Mouse (Mus musculus): Measurements from ENCODE around the gene Traf3ip1. TPM values are rescaled to one million over a fixed set of nuclear protein-coding genes. Genes with fewer than 3 reads are reported as not detected.
"Not testable (repeated sequence)": the region's sequence is repeated elsewhere in the genome, so short reads cannot be mapped to it uniquely, and the experiment has no call there.

The Traf3ip1 gene
- polyA plus RNA-seq, 2 experiments, result 1.3 to 4.1 TPM

DNA sequence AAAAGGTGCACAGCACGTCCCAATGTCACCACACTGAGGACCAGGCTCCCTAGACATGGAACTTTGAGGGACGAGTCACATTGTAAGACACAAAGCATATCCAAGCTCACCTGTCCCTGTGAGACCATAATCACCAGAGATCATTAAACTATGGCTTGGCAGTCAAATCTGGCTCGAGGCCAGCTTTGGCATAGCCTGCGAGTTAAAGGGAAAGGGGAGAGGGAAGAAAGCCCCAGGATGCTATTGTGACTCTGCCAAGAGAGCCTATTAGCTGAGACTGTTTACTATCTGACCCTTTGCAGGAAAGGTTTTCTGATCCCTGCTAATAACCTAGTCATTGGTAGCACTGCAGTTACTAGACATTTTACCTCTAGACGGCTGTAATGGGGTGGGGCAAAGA, 30.0 kb upstream of the Traf3ip1 start:
- Histone ChIP-seq H3K4me1 (replicated peaks; ENCODE audit: control insufficient read depth in 2 of 2, insufficient read depth in 2 of 2, low read length in 1 of 2) (peaks cover 3 to 20% of the 10 kb centered on the region in 2 experiments), H3K27me3 (ENCODE audit: control insufficient read depth, insufficient read depth, low read length) (no peaks in the 10 kb centered on the region), H3K4me2 (ENCODE audit: low read depth) (peak overlapping the region; percentile 5; the same call in 1 of the 2 replicates), H3K9ac (replicated peaks) (no peak overlapping the region), H3K27ac (no peak overlapping the region), H3K36me3 (replicated peaks; ENCODE audit: control insufficient read depth, insufficient read depth, low read depth) (no peaks in the 10 kb centered on the region), H3K4me3 (ENCODE audit: insufficient read depth in 1 of 2, low read depth in 2 of 2, low read length in 2 of 2) (no peak overlapping the region), H3K9me3 (ENCODE audit: control insufficient read depth, low read length) (no peaks in the 10 kb centered on the region)
- no peak for DNase-seq (ENCODE audit: low read depth in 3 of 3, low spot score in 3 of 3)
- no peak for ATAC-seq (ENCODE audit: insufficient read depth)
- 53% methylated on average over 5 of the region's 5 CpGs for WGBS (ENCODE audit: insufficient replicate concordance)
- no peak for TF ChIP-seq CTCF (IDR thresholded peaks at IDR 0.05; ENCODE audit: low read depth)
- no peak for TF ChIP-seq EP300 (IDR thresholded peaks at IDR 0.05; ENCODE audit: low read depth)

- Histone ChIP-seq H3K27me3 (ENCODE audit: control insufficient read depth, insufficient read depth, low read length) (no peaks in the 10 kb centered on the region), H3K4me3 (ENCODE audit: insufficient read depth in 1 of 2, low read depth in 2 of 2, low read length in 2 of 2) (no peak overlapping the region), H3K27ac (no peak overlapping the region), H3K9ac (replicated peaks) (no peak overlapping the region), H3K36me3 (replicated peaks; ENCODE audit: control insufficient read depth, insufficient read depth, low read depth) (no peaks in the 10 kb centered on the region), H3K4me1 (replicated peaks; ENCODE audit: control insufficient read depth in 2 of 2, insufficient read depth in 2 of 2, low read length in 1 of 2) (peaks cover 2 to 14% of the 10 kb centered on the region in 2 experiments), H3K4me2 (ENCODE audit: low read depth) (peak overlapping the region; percentile 5; the same call in 1 of the 2 replicates), H3K9me3 (ENCODE audit: control insufficient read depth, low read length) (no peaks in the 10 kb centered on the region)
- ATAC-seq (ENCODE audit: insufficient read depth) (peak; percentile 39; the same call in 1 of the 2 replicates), DNase-seq (ENCODE audit: low read depth in 3 of 3, low spot score in 3 of 3) (no peak)
- no peak for TF ChIP-seq CTCF (IDR thresholded peaks at IDR 0.05; ENCODE audit: low read depth)
- TF ChIP-seq EP300 (IDR thresholded peaks at IDR 0.05; ENCODE audit: low read depth), result no peak
- WGBS (ENCODE audit: insufficient replicate concordance), result 4% methylated on average over 1 of the region's 1 CpGs
Measured at GRCm38 (mm10) chr1:91465244-91465643, 29.2 kb upstream of the Traf3ip1 start.

GRCm38 (mm10) chr1:91466186-91466585, 28.3 kb upstream of the Traf3ip1 start:
- 58% methylated on average over 6 of the region's 6 CpGs for WGBS (ENCODE audit: insufficient replicate concordance)
- H3K27ac ChIP-seq, result no peak overlapping the region
- TF ChIP-seq EP300 (IDR thresholded peaks at IDR 0.05; ENCODE audit: low read depth) (no peak), CTCF (IDR thresholded peaks at IDR 0.05; ENCODE audit: low read depth) (no peak)

GRCm38 (mm10) chr1:91469888-91470419, 24.5 kb upstream of the Traf3ip1 start:
- H3K4me3 ChIP-seq (ENCODE audit: insufficient read depth in 1 of 2, low read depth in 2 of 2, low read length in 2 of 2), result no peak overlapping the region
- H3K4me2 ChIP-seq (ENCODE audit: low read depth), result no peak overlapping the region
- peaks cover 0 to 5% of the 10 kb centered on the region in 2 experiments; a peak in 2 of 4 replicates for H3K4me1 ChIP-seq (replicated peaks; ENCODE audit: control insufficient read depth in 2 of 2, insufficient read depth in 2 of 2, low read length in 1 of 2)
- H3K9ac ChIP-seq (replicated peaks), result no peak overlapping the region
- TF ChIP-seq EP300 (IDR thresholded peaks at IDR 0.05; ENCODE audit: low read depth), result no peak
- TF ChIP-seq CTCF (IDR thresholded peaks at IDR 0.05; ENCODE audit: low read depth), result no peak
- ATAC-seq (ENCODE audit: insufficient read depth) (no peak), DNase-seq (ENCODE audit: low read depth in 3 of 3, low spot score in 3 of 3) (no peak)
- no peaks in the 10 kb centered on the region for H3K9me3 ChIP-seq (ENCODE audit: control insufficient read depth, low read length)
- no peaks in the 10 kb centered on the region for H3K27me3 ChIP-seq (ENCODE audit: control insufficient read depth, insufficient read depth, low read length)
- no peak overlapping the region for H3K27ac ChIP-seq
- H3K36me3 ChIP-seq (replicated peaks; ENCODE audit: control insufficient read depth, insufficient read depth, low read depth), result no peaks in the 10 kb centered on the region
- 59% methylated on average over 4 of the region's 4 CpGs for WGBS (ENCODE audit: insufficient replicate concordance)

More at GRCm38 (mm10) chr1:91466186-91466585, 28.3 kb upstream of the Traf3ip1 start:
- Histone ChIP-seq H3K4me3 (ENCODE audit: insufficient read depth in 1 of 2, low read depth in 2 of 2, low read length in 2 of 2) (no peak overlapping the region), H3K36me3 (replicated peaks; ENCODE audit: control insufficient read depth, insufficient read depth, low read depth) (no peaks in the 10 kb centered on the region), H3K9ac (replicated peaks) (no peak overlapping the region), H3K4me2 (ENCODE audit: low read depth) (no peak overlapping the region), H3K9me3 (ENCODE audit: control insufficient read depth, low read length) (no peaks in the 10 kb centered on the region), H3K27me3 (ENCODE audit: control insufficient read depth, insufficient read depth, low read length) (no peaks in the 10 kb centered on the region), H3K4me1 (replicated peaks; ENCODE audit: control insufficient read depth in 2 of 2, insufficient read depth in 2 of 2, low read length in 1 of 2) (peaks cover 0 to 11% of the 10 kb centered on the region in 2 experiments; a peak in 2 of 4 replicates)
- DNase-seq (ENCODE audit: low read depth in 3 of 3, low spot score in 3 of 3) (no peak), ATAC-seq (ENCODE audit: insufficient read depth) (no peak)

- not testable (repeated sequence) for H3K36me3 ChIP-seq (replicated peaks; ENCODE audit: control insufficient read depth, insufficient read depth, low read depth); H3K4me3 ChIP-seq (ENCODE audit: insufficient read depth in 1 of 2, low read depth in 2 of 2, low read length in 2 of 2); ATAC-seq (ENCODE audit: insufficient read depth); H3K9me3 ChIP-seq (ENCODE audit: control insufficient read depth, low read length); H3K27ac ChIP-seq; H3K4me2 ChIP-seq (ENCODE audit: low read depth); DNase-seq (ENCODE audit: low read depth in 3 of 3, low spot score in 3 of 3); H3K9ac ChIP-seq (replicated peaks); H3K27me3 ChIP-seq (ENCODE audit: control insufficient read depth, insufficient read depth, low read length); H3K4me1 ChIP-seq (replicated peaks; ENCODE audit: control insufficient read depth in 2 of 2, insufficient read depth in 2 of 2, low read length in 1 of 2)
- WGBS (ENCODE audit: insufficient replicate concordance), result 79% methylated on average over 9 of the region's 13 CpGs
Measured at GRCm38 (mm10) chr1:91478145-91478544, 16.3 kb upstream of the Traf3ip1 start.
